Mouse (Mus musculus) fat pad, adult 2 months (tissue): ENCODE results near the gene Espnl.

ENCODE experiments used
- DNase-seq: peaks from one replicate; pipeline ENCODE4 v3.0.0-alpha.2; 2011; ENCODE audit warnings: low read depth, low spot score; ENCODE audit errors: extremely low read depth

Gene Espnl

GRCm38 (mm10) chr1:91321760-91322438, at the start of gene Espnl:
Gene Espnl, plus strand, starts transcription at chr1:91322075.
- DNase-seq, result no peak

GRCm38 (mm10) chr1:91272260-91272659, 49.6 kb upstream of the Espnl start:
- no peak for DNase-seq

- no peak for DNase-seq
These were observed 45.3 kb upstream of the Espnl start for GRCm38 (mm10) chr1:91276581-91276980.

- DNase-seq, result no peak
These were observed 44.4 kb upstream of the Espnl start for GRCm38 (mm10) chr1:91277480-91277879.

- no peak for DNase-seq
These were observed 43.3 kb upstream of the Espnl start for GRCm38 (mm10) chr1:91278410-91279119.

GRCm38 (mm10) chr1:91279126-91279525, 42.7 kb upstream of the Espnl start:
- DNase-seq, result no peak

- no peak for DNase-seq
These were observed 39.3 kb upstream of the Espnl start for GRCm38 (mm10) chr1:91282582-91282981.

- no peak for DNase-seq
These were observed 32.5 kb upstream of the Espnl start for GRCm38 (mm10) chr1:91289375-91289774.

- DNase-seq, result no peak
These were observed 29.6 kb upstream of the Espnl start for GRCm38 (mm10) chr1:91292101-91292825.

- DNase-seq, result no peak
These were observed 26.3 kb upstream of the Espnl start for GRCm38 (mm10) chr1:91295544-91295943.

GRCm38 (mm10) chr1:91297799-91298744, 23.8 kb upstream of the Espnl start, which contains the start of gene Scly:
Gene Scly, plus strand, starts transcription at chr1:91298338.
- peak; percentile 34 for DNase-seq

- no peak for DNase-seq
These were observed 22.7 kb upstream of the Espnl start for GRCm38 (mm10) chr1:91299026-91299706.

- DNase-seq, result no peak
These were observed 22.0 kb upstream of the Espnl start for GRCm38 (mm10) chr1:91299707-91300426.

- no peak for DNase-seq
These were observed 20.5 kb upstream of the Espnl start for GRCm38 (mm10) chr1:91301206-91301920.

- DNase-seq, result no peak
These were observed 19.9 kb upstream of the Espnl start for GRCm38 (mm10) chr1:91302021-91302420.

- no peak for DNase-seq
These were observed 17.3 kb upstream of the Espnl start for GRCm38 (mm10) chr1:91304621-91305020.

GRCm38 (mm10) chr1:91309366-91310085, 12.3 kb upstream of the Espnl start:
- DNase-seq, result no peak

- DNase-seq, result no peak
These were observed 9.6 kb upstream of the Espnl start for GRCm38 (mm10) chr1:91312273-91312672.
